Mouse (Mus musculus) brain, embryonic 14.5 days (tissue): ENCODE measurements at regions not wholly inside any gene's neighbourhood (a gene's known extent, or its start where the extent isn't known, plus 50 kb on each side); places are given as distances from the start of the nearest gene placed in this dataset.

ENCODE experiments used
- CTCF ChIP-seq: fragments of 200-500 bp; IDR thresholded peaks from 2 replicates; pipeline ENCODE4 v1.5.1; 2012; ENCODE audit warnings: inconsistent platforms, mild to moderate bottlenecking, moderate library complexity, borderline replicate concordance; ENCODE audit not compliant: insufficient read depth, insufficient read length; ENCODE audit errors: extremely low read depth
- POLR2A ChIP-seq: fragments of 200-500 bp; IDR thresholded peaks from 2 replicates; pipeline ENCODE4 v1.6.1; 2012; ENCODE audit warnings: mild to moderate bottlenecking, inconsistent platforms, borderline replicate concordance; ENCODE audit not compliant: poor library complexity, insufficient read depth, insufficient read length, severe bottlenecking; ENCODE audit errors: extremely low read depth

DNA sequence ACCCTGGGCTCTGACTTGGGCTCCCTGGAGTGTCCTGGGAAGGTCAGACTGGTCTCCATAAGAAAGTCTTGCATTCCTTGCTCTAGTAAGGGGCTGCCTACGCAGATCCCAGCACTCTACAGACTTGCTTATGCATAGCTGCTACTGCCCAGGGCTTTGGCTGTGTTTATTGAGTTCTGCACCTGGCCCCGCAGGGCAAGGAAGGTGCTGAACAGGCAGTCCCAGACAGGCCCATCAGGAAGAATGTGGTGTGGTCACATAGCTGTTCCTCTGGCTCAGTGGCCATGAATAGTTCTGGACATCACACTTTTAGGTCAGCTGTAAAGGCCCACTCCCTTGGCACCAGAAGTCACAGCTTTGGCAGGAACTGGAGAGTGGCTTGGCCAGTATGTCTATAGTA lies 70.6 kb downstream of the Cryaa start:
- TF ChIP-seq CTCF (no peak), POLR2A (no peak)
